Mouse (Mus musculus): ENCODE results near the gene Spata16. TPM values are rescaled to one million over a fixed set of nuclear protein-coding genes. Genes with fewer than 3 reads are reported as not detected.

The Spata16 gene
- not detected in 2 replicates for polyA plus RNA-seq (2015; fragmentation: Nextera tagmentation; extraction: Ambion mirVana)

GRCm38 (mm10) chr3:26637402-26637801 lies at the start of gene Spata16:
Gene Spata16 (plus strand): TSS chr3:26637620.
- Histone ChIP-seq H3K9ac (ENCODE audit: low read depth, low read length) (no peak within 1 kb of the TSS), H3K4me3 (replicated peaks; ENCODE audit: low read depth, low read length) (no peak within 1 kb of the TSS), H3K9me3 (replicated peaks; ENCODE audit: low read length) (no peaks in the 10 kb centered on the region), H3K4me1 (replicated peaks; ENCODE audit: insufficient read depth, low read length) (no peaks in the 10 kb centered on the region), H3K27ac (no peak within 1 kb of the TSS), H3K27me3 (ENCODE audit: insufficient read depth, low read length) (no peaks in the 10 kb centered on the region), H3K4me2 (ENCODE audit: low read length) (no peak within 1 kb of the TSS), H3K36me3 (ENCODE audit: insufficient read depth, low read length) (no peaks in the 10 kb centered on the region)
- no peak for DNase-seq (ENCODE audit: low spot score)
- TF ChIP-seq CTCF (IDR thresholded peaks at IDR 0.05; ENCODE audit: low read depth): no peak
- WGBS: 79% methylated on average over 11 of the region's 11 CpGs
- ATAC-seq (replicated peaks; ENCODE audit: low FRiP score, low read depth): no peak

- WGBS: 79% methylated on average over 1 of the region's 1 CpGs
- no peak overlapping the region for H3K9ac ChIP-seq (ENCODE audit: low read depth, low read length)
- H3K4me2 ChIP-seq (ENCODE audit: low read length): no peak overlapping the region
- ATAC-seq (replicated peaks; ENCODE audit: low FRiP score, low read depth) (no peak), DNase-seq (ENCODE audit: low spot score) (no peak)
- no peak overlapping the region for H3K4me3 ChIP-seq (replicated peaks; ENCODE audit: low read depth, low read length)
- no peaks in the 10 kb centered on the region for H3K27me3 ChIP-seq (ENCODE audit: insufficient read depth, low read length)
- no peaks in the 10 kb centered on the region for H3K4me1 ChIP-seq (replicated peaks; ENCODE audit: insufficient read depth, low read length)
- no peaks in the 10 kb centered on the region for H3K9me3 ChIP-seq (replicated peaks; ENCODE audit: low read length)
- no peaks in the 10 kb centered on the region for H3K36me3 ChIP-seq (ENCODE audit: insufficient read depth, low read length)
- no peak for TF ChIP-seq CTCF (IDR thresholded peaks at IDR 0.05; ENCODE audit: low read depth)
- no peak overlapping the region for H3K27ac ChIP-seq
These were observed 32.6 kb upstream of the Spata16 start for GRCm38 (mm10) chr3:26604861-26605260.

DNA sequence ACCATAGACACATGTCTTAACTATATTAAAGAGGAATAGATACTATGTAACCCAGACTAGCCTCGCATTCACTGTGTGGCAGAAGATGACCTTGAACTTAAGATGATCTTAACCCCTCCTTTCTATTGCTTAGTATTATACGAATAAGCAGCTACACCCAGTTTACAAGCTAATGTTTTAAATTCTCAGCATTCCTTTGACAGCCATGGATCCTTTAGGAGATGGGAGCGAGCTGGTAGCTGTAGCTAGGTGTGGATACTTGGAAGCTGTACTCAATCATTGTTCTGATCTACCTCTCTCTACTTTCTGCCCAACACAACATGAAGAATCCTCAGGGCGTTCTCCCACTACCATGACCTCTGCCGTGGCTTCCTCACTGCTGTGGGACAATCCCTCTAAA lies 28.9 kb upstream of the Spata16 start:
- no peak overlapping the region for H3K4me2 ChIP-seq (ENCODE audit: low read length)
- no peak overlapping the region for H3K4me3 ChIP-seq (replicated peaks; ENCODE audit: low read depth, low read length)
- DNase-seq (ENCODE audit: low spot score) (no peak), ATAC-seq (replicated peaks; ENCODE audit: low FRiP score, low read depth) (no peak)
- no peak overlapping the region for H3K9ac ChIP-seq (ENCODE audit: low read depth, low read length)
- TF ChIP-seq CTCF (IDR thresholded peaks at IDR 0.05; ENCODE audit: low read depth): no peak
- no peaks in the 10 kb centered on the region for H3K27me3 ChIP-seq (ENCODE audit: insufficient read depth, low read length)
- no peaks in the 10 kb centered on the region for H3K36me3 ChIP-seq (ENCODE audit: insufficient read depth, low read length)
- no peak overlapping the region for H3K27ac ChIP-seq
- no peaks in the 10 kb centered on the region for H3K9me3 ChIP-seq (replicated peaks; ENCODE audit: low read length)
- H3K4me1 ChIP-seq (replicated peaks; ENCODE audit: insufficient read depth, low read length): no peaks in the 10 kb centered on the region
- 77% methylated on average over 5 of the region's 5 CpGs for WGBS

- TF ChIP-seq CTCF (IDR thresholded peaks at IDR 0.05; ENCODE audit: low read depth): no peak
- no peak for ATAC-seq (replicated peaks; ENCODE audit: low FRiP score, low read depth)
- Histone ChIP-seq H3K36me3 (ENCODE audit: insufficient read depth, low read length) (no peaks in the 10 kb centered on the region), H3K4me2 (ENCODE audit: low read length) (no peak overlapping the region), H3K9me3 (replicated peaks; ENCODE audit: low read length) (no peaks in the 10 kb centered on the region), H3K4me3 (replicated peaks; ENCODE audit: low read depth, low read length) (no peak overlapping the region), H3K27ac (no peak overlapping the region), H3K9ac (ENCODE audit: low read depth, low read length) (no peak overlapping the region), H3K4me1 (replicated peaks; ENCODE audit: insufficient read depth, low read length) (no peaks in the 10 kb centered on the region), H3K27me3 (ENCODE audit: insufficient read depth, low read length) (no peaks in the 10 kb centered on the region)
- 77% methylated on average over 9 of the region's 9 CpGs for WGBS
- DNase-seq (ENCODE audit: low spot score): no peak
These were observed 1.8 kb downstream of the Spata16 start for GRCm38 (mm10) chr3:26639214-26639613.

DNA sequence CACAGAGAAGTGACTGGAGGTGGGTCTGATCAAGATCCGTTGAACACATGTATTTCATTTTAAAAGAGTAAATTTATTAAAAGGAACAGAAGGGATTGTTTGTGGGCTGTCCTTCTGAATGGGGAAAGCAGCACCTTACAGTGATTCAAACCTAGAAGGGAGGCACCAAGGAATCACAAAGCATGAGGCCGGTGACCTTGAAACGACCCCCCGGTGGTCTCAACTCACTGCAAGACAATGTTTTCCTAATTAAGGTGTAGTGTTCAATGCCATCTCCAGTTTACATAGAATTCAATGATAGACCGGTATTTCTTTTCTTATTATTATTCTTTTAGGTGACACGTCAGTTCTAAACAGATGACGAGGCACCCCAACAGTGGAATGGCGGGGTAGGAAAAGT lies 2.4 kb downstream of the Spata16 start:
- no peaks in the 10 kb centered on the region for H3K27me3 ChIP-seq (ENCODE audit: insufficient read depth, low read length)
- no peak overlapping the region for H3K4me2 ChIP-seq (ENCODE audit: low read length)
- H3K9me3 ChIP-seq (replicated peaks; ENCODE audit: low read length): no peaks in the 10 kb centered on the region
- no peak overlapping the region for H3K27ac ChIP-seq
- no peak for TF ChIP-seq CTCF (IDR thresholded peaks at IDR 0.05; ENCODE audit: low read depth)
- H3K9ac ChIP-seq (ENCODE audit: low read depth, low read length): no peak overlapping the region
- WGBS: 71% methylated on average over 8 of the region's 8 CpGs
- no peak for ATAC-seq (replicated peaks; ENCODE audit: low FRiP score, low read depth)
- H3K4me1 ChIP-seq (replicated peaks; ENCODE audit: insufficient read depth, low read length): no peaks in the 10 kb centered on the region
- H3K36me3 ChIP-seq (ENCODE audit: insufficient read depth, low read length): no peaks in the 10 kb centered on the region
- no peak overlapping the region for H3K4me3 ChIP-seq (replicated peaks; ENCODE audit: low read depth, low read length)
- DNase-seq (ENCODE audit: low spot score): no peak

DNA sequence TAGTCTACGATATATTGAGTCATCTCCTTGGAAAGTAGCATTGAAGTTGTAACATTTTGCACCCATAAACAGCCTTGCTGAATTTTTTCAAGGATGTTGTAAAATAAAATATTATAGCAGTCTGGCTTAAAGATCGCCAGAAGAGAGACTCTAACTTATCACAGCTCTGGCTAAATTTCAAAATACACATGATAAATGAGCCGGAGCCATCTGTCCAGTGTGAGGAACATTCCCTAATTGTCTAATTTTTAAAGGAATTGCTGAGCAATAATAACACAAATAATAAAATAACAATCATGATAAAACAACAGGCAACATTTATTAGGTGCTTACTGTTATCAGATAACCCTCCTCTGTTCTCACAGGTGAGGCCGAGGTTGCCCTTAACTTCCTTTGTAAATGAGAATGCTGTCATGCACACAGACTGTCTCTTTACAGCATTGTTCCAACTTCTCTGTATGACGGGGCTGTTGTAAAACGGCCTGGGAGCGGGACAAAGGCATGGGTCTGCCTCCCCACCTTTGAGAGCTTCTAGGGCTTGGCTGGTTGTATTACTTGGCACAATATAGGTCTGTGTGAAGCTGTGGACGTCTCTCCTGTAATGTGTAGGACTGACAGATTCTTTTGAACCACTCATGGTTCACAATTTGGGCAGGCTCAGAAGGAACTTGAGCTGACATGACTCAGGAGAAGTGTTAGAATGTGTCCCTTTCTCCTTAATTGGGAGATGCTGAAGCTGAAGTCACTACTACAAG lies 3.1 kb downstream of the Spata16 start:
- no peak overlapping the region for H3K4me3 ChIP-seq (replicated peaks; ENCODE audit: low read depth, low read length)
- no peaks in the 10 kb centered on the region for H3K27me3 ChIP-seq (ENCODE audit: insufficient read depth, low read length)
- H3K27ac ChIP-seq: no peak overlapping the region
- no peak overlapping the region for H3K9ac ChIP-seq (ENCODE audit: low read depth, low read length)
- no peaks in the 10 kb centered on the region for H3K4me1 ChIP-seq (replicated peaks; ENCODE audit: insufficient read depth, low read length)
- TF ChIP-seq CTCF (IDR thresholded peaks at IDR 0.05; ENCODE audit: low read depth): no peak
- H3K4me2 ChIP-seq (ENCODE audit: low read length): no peak overlapping the region
- WGBS: 54% methylated on average over 8 of the region's 8 CpGs
- no peaks in the 10 kb centered on the region for H3K9me3 ChIP-seq (replicated peaks; ENCODE audit: low read length)
- ATAC-seq (replicated peaks; ENCODE audit: low FRiP score, low read depth) (no peak), DNase-seq (ENCODE audit: low spot score) (no peak)
- H3K36me3 ChIP-seq (ENCODE audit: insufficient read depth, low read length): no peaks in the 10 kb centered on the region
